Comparison of ENCODE assay signal across 14 mouse cellular contexts in the genomic region with DNA sequence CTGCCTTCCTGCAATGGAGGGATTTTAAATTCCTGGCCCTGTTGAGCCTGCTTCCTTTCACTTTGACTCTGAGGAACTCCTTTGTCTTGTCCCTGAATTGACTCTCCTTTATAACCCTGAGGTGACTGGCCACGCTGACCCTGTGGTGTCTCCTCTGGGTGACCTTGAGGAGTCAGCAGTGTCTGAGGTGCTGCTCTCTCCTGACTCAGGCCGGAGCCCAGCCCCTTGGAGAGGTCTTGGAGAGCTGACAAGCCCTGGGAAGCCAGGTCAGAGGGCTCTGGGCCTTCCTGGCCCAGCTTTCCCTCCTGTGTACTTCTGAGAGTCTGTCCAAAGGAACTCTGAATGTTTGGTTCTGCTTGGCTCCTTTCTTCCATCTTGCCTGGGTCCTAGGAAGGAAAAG. TPM values are rescaled to one million over a fixed set of nuclear protein-coding genes. Genes with fewer than 3 reads are reported as not detected.
DNase-seq lines count a peak whose midpoint lies in the region; ATAC-seq lines count a peak whose summit lies in the region.
"Had no signal": no experiment of that assay in that cellular context is flagged by ENCODE, and none has a peak within 500 bp of the region (broad histone marks: within the 10 kb centered on the region; RNA-seq: fewer than 3 reads in every experiment).

No protein-coding gene starts in this region.

- no peak overlapping the region for H3K4me2 ChIP-seq in hindbrain, embryonic 14.5 days (replicated peaks)

- H3K27me3 ChIP-seq in hindbrain, embryonic 10.5 days (ENCODE audit: insufficient read depth, poor library complexity, severe bottlenecking), result peaks cover 49% of the 10 kb centered on the region
- H3K27me3 ChIP-seq in hindbrain, embryonic 14.5 days (ENCODE audit: control insufficient read depth, insufficient read depth, low read length), result 0 out of 2 replicates have a peak, but pooled peaks cover 9% of the 10 kb centered on the region
- peaks cover 25% of the 10 kb centered on the region for H3K27me3 ChIP-seq in embryonic facial prominence, embryonic 10.5 days (replicated peaks; ENCODE audit: low read depth, poor library complexity, severe bottlenecking)
- H3K27me3 ChIP-seq: limb, embryonic 13.5 days had no signal

- no peak for DNase-seq in hindbrain, embryonic 10.5 days (ENCODE audit: low spot score)
- no peak for DNase-seq in hindbrain, embryonic 14.5 days (ENCODE audit: low spot score)
- DNase-seq in ZHBTc4 (ENCODE audit: low read depth, low spot score), result peak; percentile 30
- DNase-seq in embryonic facial prominence, embryonic 10.5 days (ENCODE audit: low spot score), result no peak
- DNase-seq in kidney, postnatal 25 days, result peak; percentile 52 to 86
- DNase-seq in urinary bladder, adult 2 months (ENCODE audit: low spot score), result no peak
- DNase-seq in layer of hippocampus, postnatal 36 days, result no peak
- DNase-seq: heart, adult 18-20 months; thymus, postnatal 4 days had no signal

- ATAC-seq in hindbrain, embryonic 14.5 days (ENCODE audit: low FRiP score), result no peak

- WGBS in hindbrain, embryonic 10.5 days, result 46% methylated on average over 2 of the region's 2 CpGs
- WGBS in hindbrain, embryonic 14.5 days, result 55% methylated on average over 2 of the region's 2 CpGs
- WGBS in embryonic facial prominence, embryonic 10.5 days, result 56% methylated on average over 2 of the region's 2 CpGs

- H3K9me3 ChIP-seq in hindbrain, embryonic 10.5 days, result no peaks in the 10 kb centered on the region
- H3K9me3 ChIP-seq in hindbrain, embryonic 14.5 days (ENCODE audit: control insufficient read depth, low read length), result no peaks in the 10 kb centered on the region
- H3K9me3 ChIP-seq in embryonic facial prominence, embryonic 10.5 days, result no peaks in the 10 kb centered on the region
- H3K9me3 ChIP-seq: G1E; limb, embryonic 13.5 days had no signal

- no peak overlapping the region for H3K27ac ChIP-seq in hindbrain, embryonic 10.5 days
- H3K27ac ChIP-seq in hindbrain, embryonic 14.5 days, result no peak overlapping the region
- no peak overlapping the region for H3K27ac ChIP-seq in embryonic facial prominence, embryonic 10.5 days (replicated peaks)
- H3K27ac ChIP-seq: limb, embryonic 13.5 days had no signal

- peaks cover 22% of the 10 kb centered on the region for H3K36me3 ChIP-seq in hindbrain, embryonic 10.5 days
- peaks cover 18% of the 10 kb centered on the region for H3K36me3 ChIP-seq in hindbrain, embryonic 14.5 days (replicated peaks; ENCODE audit: control insufficient read depth, insufficient read depth)
- peaks cover 25% of the 10 kb centered on the region for H3K36me3 ChIP-seq in embryonic facial prominence, embryonic 10.5 days (replicated peaks)

- H3K9ac ChIP-seq in hindbrain, embryonic 14.5 days, result no peak overlapping the region

- peak overlapping the region; percentile 59; the same call in 1 of the 2 replicates for H3K4me3 ChIP-seq in hindbrain, embryonic 10.5 days
- H3K4me3 ChIP-seq in hindbrain, embryonic 14.5 days (replicated peaks; ENCODE audit: low read length), result no peak overlapping the region
- H3K4me3 ChIP-seq in embryonic facial prominence, embryonic 10.5 days, result peak overlapping the region; percentile 62; the same call in 1 of the 2 replicates

- peaks cover 18% of the 10 kb centered on the region for H3K4me1 ChIP-seq in hindbrain, embryonic 10.5 days (replicated peaks)
- H3K4me1 ChIP-seq in hindbrain, embryonic 14.5 days (replicated peaks; ENCODE audit: control insufficient read depth, insufficient read depth, low read length), result no peaks in the 10 kb centered on the region
- peaks cover 15% of the 10 kb centered on the region for H3K4me1 ChIP-seq in embryonic facial prominence, embryonic 10.5 days

RNA-seq across cellular contexts. Expression of a gene that starts 3.5 kb away (rescaled TPM):
- not detected in 2 replicates for polyA plus RNA-seq in hindbrain, embryonic 10.5 days (2016; fragmentation: Nextera tagmentation; extraction: Ambion mirVana)
- polyA plus RNA-seq in hindbrain, embryonic 14.5 days (2014; fragmentation: Nextera tagmentation; extraction: Ambion mirVana), result 0.70 TPM in 1 of 2 replicates, not detected in the other
- 0.28 TPM in 1 of 2 replicates, not detected in the other for polyA plus RNA-seq in embryonic facial prominence, embryonic 10.5 days (2016; fragmentation: Nextera tagmentation; extraction: Ambion mirVana)
- polyA plus RNA-seq in urinary bladder, adult 2 months (2012; rRNA removed), result not detected in 2 replicates
- 1 to 10 TPM; 1.2 to 2.0 TPM for total RNA-seq in layer of hippocampus, postnatal 36 days (2021)
- total RNA-seq: heart, adult 18-20 months had no signal
- polyA plus RNA-seq: cortical plate, adult 2 months; G1E; limb, embryonic 13.5 days; spleen, adult 2 months had no signal

RNA-seq across cellular contexts. Expression of a gene that starts 7.2 kb away (rescaled TPM):
- polyA plus RNA-seq in hindbrain, embryonic 10.5 days (2016; fragmentation: Nextera tagmentation; extraction: Ambion mirVana), result 226 and 252 TPM in 2 replicates
- 319 and 346 TPM in 2 replicates for polyA plus RNA-seq in hindbrain, embryonic 14.5 days (2014; fragmentation: Nextera tagmentation; extraction: Ambion mirVana)
- 206 and 207 TPM in 2 replicates for polyA plus RNA-seq in embryonic facial prominence, embryonic 10.5 days (2016; fragmentation: Nextera tagmentation; extraction: Ambion mirVana)
- 234 and 282 TPM in 2 replicates for polyA plus RNA-seq in urinary bladder, adult 2 months (2012; rRNA removed)
- 100 to 1,000 TPM; 242 to 264 TPM for total RNA-seq in layer of hippocampus, postnatal 36 days (2021)

RNA-seq across cellular contexts. Expression of a gene that starts 33.0 kb away (rescaled TPM):
- polyA plus RNA-seq in hindbrain, embryonic 10.5 days (2016; fragmentation: Nextera tagmentation; extraction: Ambion mirVana), result 13.5 TPM in 2 replicates
- 16.3 and 19.9 TPM in 2 replicates for polyA plus RNA-seq in hindbrain, embryonic 14.5 days (2014; fragmentation: Nextera tagmentation; extraction: Ambion mirVana)
- polyA plus RNA-seq in embryonic facial prominence, embryonic 10.5 days (2016; fragmentation: Nextera tagmentation; extraction: Ambion mirVana), result 18.5 and 21.2 TPM in 2 replicates
- polyA plus RNA-seq in urinary bladder, adult 2 months (2012; rRNA removed), result 4.9 and 6.4 TPM in 2 replicates
- total RNA-seq in layer of hippocampus, postnatal 36 days (2021), result 1 to 10 TPM; 1.7 to 1.9 TPM

RNA-seq across cellular contexts. Expression of a gene that starts 41.7 kb away (rescaled TPM):
- 3.6 and 4.1 TPM in 2 replicates for polyA plus RNA-seq in hindbrain, embryonic 10.5 days (2016; fragmentation: Nextera tagmentation; extraction: Ambion mirVana)
- 4.8 and 6.8 TPM in 2 replicates for polyA plus RNA-seq in hindbrain, embryonic 14.5 days (2014; fragmentation: Nextera tagmentation; extraction: Ambion mirVana)
- 4.0 and 4.5 TPM in 2 replicates for polyA plus RNA-seq in embryonic facial prominence, embryonic 10.5 days (2016; fragmentation: Nextera tagmentation; extraction: Ambion mirVana)
- polyA plus RNA-seq in urinary bladder, adult 2 months (2012; rRNA removed), result 40.8 and 75.6 TPM in 2 replicates
- 1 to 10 TPM; 1.1 to 1.2 TPM for total RNA-seq in layer of hippocampus, postnatal 36 days (2021)
- total RNA-seq: megakaryocyte progenitor cell, adult 5-6 weeks had no signal

RNA-seq across cellular contexts. Expression of a gene that starts 51.7 kb away (rescaled TPM):
- polyA plus RNA-seq in hindbrain, embryonic 10.5 days (2016; fragmentation: Nextera tagmentation; extraction: Ambion mirVana), result 2.8 and 3.1 TPM in 2 replicates
- polyA plus RNA-seq in hindbrain, embryonic 14.5 days (2014; fragmentation: Nextera tagmentation; extraction: Ambion mirVana), result 1.5 and 1.7 TPM in 2 replicates
- polyA plus RNA-seq in embryonic facial prominence, embryonic 10.5 days (2016; fragmentation: Nextera tagmentation; extraction: Ambion mirVana), result 2.3 and 2.7 TPM in 2 replicates
- polyA plus RNA-seq in urinary bladder, adult 2 months (2012; rRNA removed), result 19.8 and 21.3 TPM in 2 replicates
- total RNA-seq in layer of hippocampus, postnatal 36 days (2021), result 1 to 10 TPM; 4.5 to 4.8 TPM

Comparison
In these comparisons a context has a peak if more than half of its experiments do, and no peak if none do; other contexts are left out.
1. DNase-seq: peak in ZHBTc4 (single experiment) and kidney, postnatal 25 days (2 of 2); none in hindbrain, embryonic 10.5 days (single experiment), hindbrain, embryonic 14.5 days (single experiment), embryonic facial prominence, embryonic 10.5 days (single experiment), urinary bladder, adult 2 months (single experiment) and layer of hippocampus, postnatal 36 days (0 of 2).